Comparison of ENCODE assay signal across 7 mouse cellular contexts in genomic region chr8:70352000-70352384, GRCm38 (mm10). TPM values are rescaled to one million over a fixed set of nuclear protein-coding genes. Genes with fewer than 3 reads are reported as not detected.
DNase-seq lines count a peak whose midpoint lies in the region; ATAC-seq and TF ChIP-seq lines count a peak whose summit lies in the region.

No protein-coding gene starts in this region.

- no peak for DNase-seq in neural tube, embryonic 11.5 days (ENCODE audit: low spot score)
- DNase-seq in neural tube, embryonic 10.5 days (ENCODE audit: extremely low spot score, low spot score) = no peak
- DNase-seq in stomach, postnatal 0 days (ENCODE audit: low spot score) = no peak
- DNase-seq in embryo, embryonic 11 days = no peak
- no peak for DNase-seq in left cerebral cortex, postnatal 25 days (ENCODE audit: low spot score in 2 of 2)

- no peak for TF ChIP-seq EP300 in stomach, postnatal 0 days (optimal IDR thresholded peaks at IDR 0.05)

- H3K27me3 ChIP-seq in neural tube, embryonic 11.5 days (ENCODE audit: control insufficient read depth, insufficient read depth, low read length) = no peaks in the 10 kb centered on the region
- no peaks in the 10 kb centered on the region for H3K27me3 ChIP-seq in forebrain, embryonic 13.5 days
- no peaks in the 10 kb centered on the region for H3K27me3 ChIP-seq in limb, embryonic 15.5 days
- H3K27me3 ChIP-seq in stomach, postnatal 0 days (ENCODE audit: control insufficient read depth, insufficient read depth, low read length) = no peaks in the 10 kb centered on the region

- no peaks in the 10 kb centered on the region for H3K36me3 ChIP-seq in neural tube, embryonic 11.5 days (ENCODE audit: control insufficient read depth, insufficient read depth, low read length)
- H3K36me3 ChIP-seq in forebrain, embryonic 13.5 days (ENCODE audit: poor library complexity, severe bottlenecking) = peaks cover 36% of the 10 kb centered on the region
- H3K36me3 ChIP-seq in limb, embryonic 15.5 days = peaks cover 23% of the 10 kb centered on the region
- peaks cover 6% of the 10 kb centered on the region; the same call in 1 of the 2 replicates for H3K36me3 ChIP-seq in stomach, postnatal 0 days (ENCODE audit: control insufficient read depth, insufficient read depth, low read length)

- intact Hi-C loops in left cerebral cortex, postnatal 25 days (cut with DNase I) = loop anchor here (5.0 kb wide), 2 partner anchors 65 to 155 kb away; partner anchors contain the start of gene Rex1bd

- H3K4me3 ChIP-seq in neural tube, embryonic 11.5 days (ENCODE audit: low read depth, low read length) = peak overlapping the region; percentile 93
- H3K4me3 ChIP-seq in forebrain, embryonic 13.5 days = peak overlapping the region; percentile 100
- peak overlapping the region; percentile 98 for H3K4me3 ChIP-seq in limb, embryonic 15.5 days
- peak overlapping the region; percentile 94 for H3K4me3 ChIP-seq in stomach, postnatal 0 days (ENCODE audit: low read depth, low read length)

- no peak for TF ChIP-seq CTCF in stomach, postnatal 0 days (IDR thresholded peaks at IDR 0.05; ENCODE audit: low read depth)

- peak overlapping the region; percentile 94 for H3K9ac ChIP-seq in neural tube, embryonic 11.5 days (ENCODE audit: low read length)
- H3K9ac ChIP-seq in forebrain, embryonic 13.5 days = peak overlapping the region; percentile 99
- peak overlapping the region; percentile 98 for H3K9ac ChIP-seq in limb, embryonic 15.5 days
- H3K9ac ChIP-seq in stomach, postnatal 0 days (ENCODE audit: low read length) = peak overlapping the region; percentile 97

- 29% methylated on average over 3 of the region's 3 CpGs for WGBS in neural tube, embryonic 11.5 days
- WGBS in forebrain, embryonic 13.5 days = 32% methylated on average over 3 of the region's 3 CpGs
- 21% methylated on average over 3 of the region's 3 CpGs for WGBS in limb, embryonic 15.5 days
- WGBS in stomach, postnatal 0 days = 10% methylated on average over 3 of the region's 3 CpGs

- peaks cover 20% of the 10 kb centered on the region for H3K4me1 ChIP-seq in neural tube, embryonic 11.5 days (ENCODE audit: control insufficient read depth, insufficient read depth, low read length)
- peaks cover 56% of the 10 kb centered on the region for H3K4me1 ChIP-seq in forebrain, embryonic 13.5 days
- H3K4me1 ChIP-seq in limb, embryonic 15.5 days = peaks cover 57% of the 10 kb centered on the region
- peaks cover 11% of the 10 kb centered on the region; the same call in 1 of the 2 replicates for H3K4me1 ChIP-seq in stomach, postnatal 0 days (replicated peaks; ENCODE audit: control insufficient read depth, insufficient read depth)

- no peak overlapping the region for H3K27ac ChIP-seq in neural tube, embryonic 11.5 days (ENCODE audit: low read depth, low read length)
- no peak overlapping the region for H3K27ac ChIP-seq in forebrain, embryonic 13.5 days
- H3K27ac ChIP-seq in limb, embryonic 15.5 days = no peak overlapping the region
- peak overlapping the region; percentile 92 for H3K27ac ChIP-seq in stomach, postnatal 0 days (replicated peaks)

- H3K9me3 ChIP-seq in neural tube, embryonic 11.5 days (ENCODE audit: control insufficient read depth, low read length) = no peaks in the 10 kb centered on the region
- no peaks in the 10 kb centered on the region for H3K9me3 ChIP-seq in forebrain, embryonic 13.5 days (replicated peaks)
- H3K9me3 ChIP-seq in limb, embryonic 15.5 days = no peaks in the 10 kb centered on the region
- H3K9me3 ChIP-seq in stomach, postnatal 0 days (ENCODE audit: control insufficient read depth, low read length) = no peaks in the 10 kb centered on the region

- ATAC-seq in neural tube, embryonic 11.5 days (ENCODE audit: insufficient read depth, low FRiP score, low TSS enrichment) = no peak
- no peak for ATAC-seq in forebrain, embryonic 13.5 days
- no peak for ATAC-seq in limb, embryonic 15.5 days (ENCODE audit: insufficient number of reproducible peaks, low FRiP score, low TSS enrichment, low read depth)
- no peak for ATAC-seq in stomach, postnatal 0 days (ENCODE audit: low FRiP score, low TSS enrichment)

- peak overlapping the region; percentile 95 for H3K4me2 ChIP-seq in neural tube, embryonic 11.5 days (ENCODE audit: low read depth)
- H3K4me2 ChIP-seq in forebrain, embryonic 13.5 days = peak overlapping the region; percentile 96
- H3K4me2 ChIP-seq in limb, embryonic 15.5 days = peak overlapping the region; percentile 90
- peak overlapping the region; percentile 94 for H3K4me2 ChIP-seq in stomach, postnatal 0 days (replicated peaks; ENCODE audit: low read depth)

RNA-seq across cellular contexts. Expression of gene Upf1, which starts 1.1 kb away (rescaled TPM):
- 24.0 and 24.1 TPM in 2 replicates for polyA plus RNA-seq in neural tube, embryonic 11.5 days (2014; fragmentation: Nextera tagmentation; extraction: Ambion mirVana)
- 14.2 and 16.3 TPM in 2 replicates for polyA plus RNA-seq in forebrain, embryonic 13.5 days (2015; fragmentation: Nextera tagmentation; extraction: Ambion mirVana)
- 13.8 and 16.7 TPM in 2 replicates for polyA plus RNA-seq in limb, embryonic 15.5 days (2015; fragmentation: Nextera tagmentation; extraction: Ambion mirVana)
- polyA plus RNA-seq in stomach, postnatal 0 days (2015; fragmentation: Nextera tagmentation; extraction: Ambion mirVana) = 9.5 and 9.6 TPM in 2 replicates
- 10 to 100 TPM; 58.2 to 61.6 TPM for total RNA-seq in left cerebral cortex, postnatal 25 days (2021)

RNA-seq across cellular contexts. Expression of gene Comp, which starts 21.4 kb away (rescaled TPM):
- 0.16 and 0.32 TPM in 2 replicates for polyA plus RNA-seq in neural tube, embryonic 11.5 days (2014; fragmentation: Nextera tagmentation; extraction: Ambion mirVana)
- 0.18 and 0.35 TPM in 2 replicates for polyA plus RNA-seq in forebrain, embryonic 13.5 days (2015; fragmentation: Nextera tagmentation; extraction: Ambion mirVana)
- polyA plus RNA-seq in limb, embryonic 15.5 days (2015; fragmentation: Nextera tagmentation; extraction: Ambion mirVana) = 101 and 104 TPM in 2 replicates
- 0.15 and 0.42 TPM in 2 replicates for polyA plus RNA-seq in stomach, postnatal 0 days (2015; fragmentation: Nextera tagmentation; extraction: Ambion mirVana)
- under 1 TPM; 0.23 to 0.48 TPM for total RNA-seq in left cerebral cortex, postnatal 25 days (2021)

RNA-seq across cellular contexts. Expression of gene Gdf1, which starts 22.4 kb away (rescaled TPM):
- polyA plus RNA-seq in neural tube, embryonic 11.5 days (2014; fragmentation: Nextera tagmentation; extraction: Ambion mirVana) = 0.93 and 1.5 TPM in 2 replicates
- 0.89 and 2.5 TPM in 2 replicates for polyA plus RNA-seq in forebrain, embryonic 13.5 days (2015; fragmentation: Nextera tagmentation; extraction: Ambion mirVana)
- polyA plus RNA-seq in limb, embryonic 15.5 days (2015; fragmentation: Nextera tagmentation; extraction: Ambion mirVana) = 2.9 and 4.1 TPM in 2 replicates
- polyA plus RNA-seq in stomach, postnatal 0 days (2015; fragmentation: Nextera tagmentation; extraction: Ambion mirVana) = 0.53 TPM in 2 replicates
- 10 to 100 TPM; 17.7 to 18.9 TPM for total RNA-seq in left cerebral cortex, postnatal 25 days (2021)

RNA-seq across cellular contexts. Expression of gene Cers1, which starts 36.4 kb away (rescaled TPM):
- polyA plus RNA-seq in neural tube, embryonic 11.5 days (2014; fragmentation: Nextera tagmentation; extraction: Ambion mirVana) = 6.8 and 6.9 TPM in 2 replicates
- 18.2 and 20.1 TPM in 2 replicates for polyA plus RNA-seq in forebrain, embryonic 13.5 days (2015; fragmentation: Nextera tagmentation; extraction: Ambion mirVana)
- polyA plus RNA-seq in limb, embryonic 15.5 days (2015; fragmentation: Nextera tagmentation; extraction: Ambion mirVana) = 8.8 and 9.6 TPM in 2 replicates
- polyA plus RNA-seq in stomach, postnatal 0 days (2015; fragmentation: Nextera tagmentation; extraction: Ambion mirVana) = 2.0 and 2.6 TPM in 2 replicates
- total RNA-seq in left cerebral cortex, postnatal 25 days (2021) = 100 to 1,000 TPM; 105 to 111 TPM

RNA-seq across cellular contexts. Expression of gene Cope, which starts 49.7 kb away (rescaled TPM):
- polyA plus RNA-seq in neural tube, embryonic 11.5 days (2014; fragmentation: Nextera tagmentation; extraction: Ambion mirVana) = 272 and 283 TPM in 2 replicates
- polyA plus RNA-seq in forebrain, embryonic 13.5 days (2015; fragmentation: Nextera tagmentation; extraction: Ambion mirVana) = 268 and 274 TPM in 2 replicates
- 397 and 441 TPM in 2 replicates for polyA plus RNA-seq in limb, embryonic 15.5 days (2015; fragmentation: Nextera tagmentation; extraction: Ambion mirVana)
- 347 and 366 TPM in 2 replicates for polyA plus RNA-seq in stomach, postnatal 0 days (2015; fragmentation: Nextera tagmentation; extraction: Ambion mirVana)
- total RNA-seq in left cerebral cortex, postnatal 25 days (2021) = 100 to 1,000 TPM; 123 to 125 TPM

Comparison
In these comparisons a context has a peak if more than half of its experiments do, and no peak if none do; other contexts are left out.
1. RNA of gene Comp, which starts 21.4 kb away (polyA plus RNA-seq): 101 to 104 TPM in limb, embryonic 15.5 days; 0.15 to 0.42 TPM in stomach, postnatal 0 days, 0.16 to 0.32 TPM in neural tube, embryonic 11.5 days and 0.18 to 0.35 TPM in forebrain, embryonic 13.5 days; every median in the first group is over 10 times any median in the second.
2. Peak in every context shown above with its lines, with median percentiles within 50 percentile points of each other: H3K4me2 ChIP-seq, H3K4me3 ChIP-seq and H3K9ac ChIP-seq.